Mouse (Mus musculus): ENCODE measurements around the gene Pdia4. TPM values are rescaled to one million over a fixed set of nuclear protein-coding genes. Genes with fewer than 3 reads are reported as not detected.
"Not testable (repeated sequence)": the region's sequence is repeated elsewhere in the genome, so short reads cannot be mapped to it uniquely, and the experiment has no call there.

The Pdia4 gene
- total and polyA plus RNA-seq, 3 experiments, result 91.4 to 112 TPM; not detected in 1

DNA sequence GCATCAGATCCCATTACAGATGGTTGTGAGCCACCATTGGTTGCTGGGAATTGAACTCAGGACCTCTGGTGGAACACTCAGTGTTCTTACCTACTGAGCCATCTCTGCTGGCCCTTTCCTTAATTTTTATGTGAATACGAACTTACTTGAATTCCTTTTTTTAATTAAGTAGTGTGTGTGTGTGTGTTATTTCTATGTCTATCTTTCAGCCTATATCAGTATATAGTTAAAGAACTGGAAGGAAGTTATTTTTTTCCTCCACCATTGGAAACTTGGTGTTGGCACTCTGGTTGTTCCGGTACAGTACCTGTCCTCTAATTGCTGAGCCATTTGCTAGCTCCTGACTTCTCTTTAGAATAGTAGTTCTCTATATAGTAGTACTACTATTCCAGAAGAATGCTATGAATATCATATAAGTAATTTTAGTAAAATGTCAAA is 32.6 kb downstream of the Pdia4 start:
- H3K9ac ChIP-seq (ENCODE audit: control insufficient read depth, low read depth, low read length, poor library complexity, severe bottlenecking), result peak overlapping the region; percentile 98
- TF ChIP-seq TBP (IDR thresholded peaks at IDR 0.05; ENCODE audit: low read depth, low read length) (peak; percentile 99), POLR2AphosphoS5 (IDR thresholded peaks at IDR 0.05; ENCODE audit: borderline replicate concordance, low read depth, low read length) (no peak), TCF12 (IDR thresholded peaks at IDR 0.05; ENCODE audit: low read depth, low read length) (no peak)

DNA sequence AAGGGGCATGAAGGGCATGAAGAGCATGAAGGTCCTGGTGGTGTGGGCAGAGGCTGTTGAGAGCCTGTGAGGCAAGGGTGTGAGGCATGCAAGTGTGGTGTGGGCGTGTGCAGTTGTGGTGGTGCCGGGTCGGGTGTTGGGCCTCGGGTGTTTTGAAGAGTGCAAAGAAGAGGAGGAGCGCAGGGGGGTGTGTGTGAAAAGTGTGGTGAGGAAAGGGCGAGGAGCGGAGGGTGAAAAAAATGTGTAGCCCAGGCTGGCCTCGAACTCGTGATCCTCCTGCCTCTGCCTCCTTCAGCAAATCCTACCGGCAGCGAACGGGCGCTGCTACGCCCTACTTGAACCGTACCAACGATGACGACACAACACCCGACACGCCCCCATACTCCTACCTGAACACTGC is 41.5 kb downstream of the Pdia4 start:
- not testable (repeated sequence) for H3K4me3 ChIP-seq (ENCODE audit: control insufficient read depth in 1 of 2, insufficient read depth in 1 of 2, low read depth in 2 of 2, low read length in 2 of 2); H3K79me2 ChIP-seq (ENCODE audit: control insufficient read depth, insufficient read depth, low read length, poor library complexity); H3K27ac ChIP-seq (ENCODE audit: control insufficient read depth, low read depth, low read length); H3K9me3 ChIP-seq (replicated peaks; ENCODE audit: insufficient read depth, low read length); H3K36me3 ChIP-seq (ENCODE audit: control insufficient read depth in 1 of 2, insufficient read depth in 2 of 2, low read length in 2 of 2); H3K27me3 ChIP-seq (ENCODE audit: control insufficient read depth in 1 of 2, insufficient read depth in 2 of 2, low read length in 2 of 2); H3K4me1 ChIP-seq (ENCODE audit: control insufficient read depth in 1 of 2, insufficient read depth in 2 of 2, low read length in 2 of 2); H3K9ac ChIP-seq (ENCODE audit: control insufficient read depth, low read depth, low read length, poor library complexity, severe bottlenecking)
- peak; percentile 82 for DNase-seq (ENCODE audit: low read depth, low spot score)

More for the DNA sequence above, 32.6 kb downstream of the Pdia4 start:
- H3K27ac ChIP-seq (ENCODE audit: control insufficient read depth, low read depth, low read length), result peak overlapping the region; percentile 96
- peaks cover 0 to 17% of the 10 kb centered on the region in 2 experiments; a peak in 2 of 4 replicates for H3K36me3 ChIP-seq (ENCODE audit: control insufficient read depth in 1 of 2, insufficient read depth in 2 of 2, low read length in 2 of 2)
- peak overlapping the region; percentile 61 to 100 for H3K4me3 ChIP-seq (ENCODE audit: control insufficient read depth in 1 of 2, insufficient read depth in 1 of 2, low read depth in 2 of 2, low read length in 2 of 2)
- H3K79me2 ChIP-seq (ENCODE audit: control insufficient read depth, insufficient read depth, low read length, poor library complexity), result peaks cover 1% of the 10 kb centered on the region; the same call in 1 of the 2 replicates
- H3K27me3 ChIP-seq (ENCODE audit: control insufficient read depth in 1 of 2, insufficient read depth in 2 of 2, low read length in 2 of 2), result no peaks in the 10 kb centered on the region
- H3K9me3 ChIP-seq (replicated peaks; ENCODE audit: insufficient read depth, low read length), result no peaks in the 10 kb centered on the region
- peaks cover 0 to 7% of the 10 kb centered on the region in 2 experiments; a peak in 2 of 4 replicates for H3K4me1 ChIP-seq (ENCODE audit: control insufficient read depth in 1 of 2, insufficient read depth in 2 of 2, low read length in 2 of 2)
- DNase-seq (ENCODE audit: low read depth, low spot score), result peak; percentile 83

GRCm38 (mm10) chr6:47771113-47771512 is 42.1 kb downstream of the Pdia4 start:
- not testable (repeated sequence) for H3K27ac ChIP-seq (ENCODE audit: control insufficient read depth, low read depth, low read length); H3K9ac ChIP-seq (ENCODE audit: control insufficient read depth, low read depth, low read length, poor library complexity, severe bottlenecking); H3K4me1 ChIP-seq (ENCODE audit: control insufficient read depth in 1 of 2, insufficient read depth in 2 of 2, low read length in 2 of 2); H3K27me3 ChIP-seq (ENCODE audit: control insufficient read depth in 1 of 2, insufficient read depth in 2 of 2, low read length in 2 of 2); H3K79me2 ChIP-seq (ENCODE audit: control insufficient read depth, insufficient read depth, low read length, poor library complexity); DNase-seq (ENCODE audit: low read depth, low spot score); H3K9me3 ChIP-seq (replicated peaks; ENCODE audit: insufficient read depth, low read length); H3K36me3 ChIP-seq (ENCODE audit: control insufficient read depth in 1 of 2, insufficient read depth in 2 of 2, low read length in 2 of 2); H3K4me3 ChIP-seq (ENCODE audit: control insufficient read depth in 1 of 2, insufficient read depth in 1 of 2, low read depth in 2 of 2, low read length in 2 of 2)

- not testable (repeated sequence) for H3K79me2 ChIP-seq (ENCODE audit: control insufficient read depth, insufficient read depth, low read length, poor library complexity); H3K27me3 ChIP-seq (ENCODE audit: control insufficient read depth in 1 of 2, insufficient read depth in 2 of 2, low read length in 2 of 2); H3K36me3 ChIP-seq (ENCODE audit: control insufficient read depth in 1 of 2, insufficient read depth in 2 of 2, low read length in 2 of 2); H3K4me3 ChIP-seq (ENCODE audit: control insufficient read depth in 1 of 2, insufficient read depth in 1 of 2, low read depth in 2 of 2, low read length in 2 of 2); H3K9ac ChIP-seq (ENCODE audit: control insufficient read depth, low read depth, low read length, poor library complexity, severe bottlenecking); DNase-seq (ENCODE audit: low read depth, low spot score); H3K9me3 ChIP-seq (replicated peaks; ENCODE audit: insufficient read depth, low read length); H3K4me1 ChIP-seq (ENCODE audit: control insufficient read depth in 1 of 2, insufficient read depth in 2 of 2, low read length in 2 of 2); H3K27ac ChIP-seq (ENCODE audit: control insufficient read depth, low read depth, low read length)
Observed at GRCm38 (mm10) chr6:47769861-47770260, 43.4 kb downstream of the Pdia4 start.

- H3K27me3 ChIP-seq (ENCODE audit: control insufficient read depth in 1 of 2, insufficient read depth in 2 of 2, low read length in 2 of 2); H3K9ac ChIP-seq (ENCODE audit: control insufficient read depth, low read depth, low read length, poor library complexity, severe bottlenecking); DNase-seq (ENCODE audit: low read depth, low spot score); H3K36me3 ChIP-seq (ENCODE audit: control insufficient read depth in 1 of 2, insufficient read depth in 2 of 2, low read length in 2 of 2); H3K4me3 ChIP-seq (ENCODE audit: control insufficient read depth in 1 of 2, insufficient read depth in 1 of 2, low read depth in 2 of 2, low read length in 2 of 2); H3K4me1 ChIP-seq (ENCODE audit: control insufficient read depth in 1 of 2, insufficient read depth in 2 of 2, low read length in 2 of 2); H3K9me3 ChIP-seq (replicated peaks; ENCODE audit: insufficient read depth, low read length); H3K79me2 ChIP-seq (ENCODE audit: control insufficient read depth, insufficient read depth, low read length, poor library complexity); H3K27ac ChIP-seq (ENCODE audit: control insufficient read depth, low read depth, low read length): not testable (repeated sequence)
Observed at GRCm38 (mm10) chr6:47768520-47768919, 44.7 kb downstream of the Pdia4 start.

GRCm38 (mm10) chr6:47767355-47767754 is 45.9 kb downstream of the Pdia4 start:
- H3K9me3 ChIP-seq (replicated peaks; ENCODE audit: insufficient read depth, low read length); H3K36me3 ChIP-seq (ENCODE audit: control insufficient read depth in 1 of 2, insufficient read depth in 2 of 2, low read length in 2 of 2); H3K9ac ChIP-seq (ENCODE audit: control insufficient read depth, low read depth, low read length, poor library complexity, severe bottlenecking); H3K27ac ChIP-seq (ENCODE audit: control insufficient read depth, low read depth, low read length); H3K79me2 ChIP-seq (ENCODE audit: control insufficient read depth, insufficient read depth, low read length, poor library complexity); DNase-seq (ENCODE audit: low read depth, low spot score); H3K4me1 ChIP-seq (ENCODE audit: control insufficient read depth in 1 of 2, insufficient read depth in 2 of 2, low read length in 2 of 2); H3K4me3 ChIP-seq (ENCODE audit: control insufficient read depth in 1 of 2, insufficient read depth in 1 of 2, low read depth in 2 of 2, low read length in 2 of 2); H3K27me3 ChIP-seq (ENCODE audit: control insufficient read depth in 1 of 2, insufficient read depth in 2 of 2, low read length in 2 of 2): not testable (repeated sequence)

DNA sequence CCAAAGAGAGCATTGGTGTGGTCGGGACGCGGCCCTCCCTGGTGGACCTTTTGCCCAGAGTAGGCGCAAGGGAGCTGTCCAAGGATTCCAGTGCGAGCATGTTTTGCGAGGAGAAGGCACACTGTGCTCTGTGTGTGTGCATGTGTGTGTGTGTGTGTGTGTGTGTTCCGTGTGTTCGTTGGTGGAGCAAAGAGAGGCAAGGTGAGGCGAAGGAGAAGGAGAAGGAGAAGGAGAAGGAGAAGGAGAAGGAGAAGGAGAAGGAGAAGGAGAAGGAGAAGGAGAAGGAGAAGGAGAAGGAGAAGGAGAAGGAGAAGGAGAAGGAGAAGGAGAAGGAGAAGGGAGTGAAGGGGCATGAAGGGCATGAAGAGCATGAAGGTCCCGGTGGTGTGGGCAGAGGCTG is 50.5 kb downstream of the Pdia4 start:
- not testable (repeated sequence) for H3K79me2 ChIP-seq (ENCODE audit: control insufficient read depth, insufficient read depth, low read length, poor library complexity); H3K9ac ChIP-seq (ENCODE audit: control insufficient read depth, low read depth, low read length, poor library complexity, severe bottlenecking); H3K36me3 ChIP-seq (ENCODE audit: control insufficient read depth in 1 of 2, insufficient read depth in 2 of 2, low read length in 2 of 2); H3K4me1 ChIP-seq (ENCODE audit: control insufficient read depth in 1 of 2, insufficient read depth in 2 of 2, low read length in 2 of 2); H3K9me3 ChIP-seq (replicated peaks; ENCODE audit: insufficient read depth, low read length); H3K27ac ChIP-seq (ENCODE audit: control insufficient read depth, low read depth, low read length); DNase-seq (ENCODE audit: low read depth, low spot score); H3K4me3 ChIP-seq (ENCODE audit: control insufficient read depth in 1 of 2, insufficient read depth in 1 of 2, low read depth in 2 of 2, low read length in 2 of 2); H3K27me3 ChIP-seq (ENCODE audit: control insufficient read depth in 1 of 2, insufficient read depth in 2 of 2, low read length in 2 of 2)
